Mouse (Mus musculus) midbrain, postnatal 0 days (tissue): ENCODE data around the gene Picalm. TPM values are rescaled to one million over a fixed set of nuclear protein-coding genes. Genes with fewer than 3 reads are reported as not detected.

ENCODE experiments used
- ATAC-seq: fragments of 200-750 bp; cut with Nextera tagmentation; 2 replicates; pipeline ENCODE4 v1.8.0; 2017; ENCODE audit warnings: moderate number of reproducible peaks, mild to moderate bottlenecking, moderate TSS enrichment, moderate library complexity; ENCODE audit not compliant: low FRiP score
- DNase-seq: peaks from one replicate; pipeline ENCODE4 v3.0.0-alpha.2; 2015; ENCODE audit warnings: low spot score
- H3K27ac ChIP-seq: fragments of 300-500 bp; sonication (generic); 2 replicates; pipeline ENCODE4 v1.5.1; 2014; ENCODE audit warnings: low read depth, mild to moderate bottlenecking, low read length, mixed read lengths
- H3K27me3 ChIP-seq: fragments of 300-500 bp; sonication (generic); 2 replicates; pipeline ENCODE4 v1.6.1; 2014; ENCODE audit warnings: low read length, control low read depth, mixed read lengths; ENCODE audit not compliant: insufficient read depth
- H3K36me3 ChIP-seq: fragments of 300-500 bp; sonication (generic); 2 replicates; pipeline ENCODE4 v1.6.1; 2014; ENCODE audit warnings: low read length, control low read depth, mixed read lengths; ENCODE audit not compliant: insufficient read depth
- H3K4me1 ChIP-seq: fragments of 300-500 bp; sonication (generic); 2 replicates; pipeline ENCODE4 v1.6.1; 2014; ENCODE audit warnings: mild to moderate bottlenecking, control low read depth, antibody characterized with exemption, low read length, mixed read lengths; ENCODE audit not compliant: insufficient read depth
- H3K4me2 ChIP-seq: fragments of 300-500 bp; sonication (generic); 2 replicates; pipeline ENCODE4 v1.6.1; 2014; ENCODE audit warnings: low read depth, mild to moderate bottlenecking, low read length, mixed read lengths; ENCODE audit not compliant: poor library complexity, severe bottlenecking
- H3K4me3 ChIP-seq: fragments of 300-500 bp; sonication (generic); 2 replicates; pipeline ENCODE4 v1.5.1; 2014; ENCODE audit warnings: low read depth, mild to moderate bottlenecking, low read length, moderate library complexity
- H3K9ac ChIP-seq: fragments of 300-500 bp; sonication (generic); replicated peaks from 2 replicates; pipeline ENCODE4 v1.6.1; 2014; ENCODE audit warnings: mild to moderate bottlenecking, low read length, moderate library complexity, mixed read lengths; ENCODE audit not compliant: poor library complexity, severe bottlenecking
- H3K9me3 ChIP-seq: fragments of 300-500 bp; sonication (generic); 2 replicates; pipeline ENCODE4 v1.6.1; 2016; ENCODE audit warnings: low read length, control low read depth
- CTCF ChIP-seq: IDR thresholded peaks from 2 replicates; pipeline ENCODE4 v1.5.1; 2016; ENCODE audit warnings: antibody characterized with exemption, mild to moderate bottlenecking
- WGBS: fragments of 180-500 bp; shearing (Covaris S2); extraction: QIAGEN DNeasy Blood & Tissue Kit; methylation state at CpG from one replicate; pipeline ENCODE4 v1.1.7; 2014; 5-methylcytosine and 5-hydroxymethylcytosine counted together
- polyA plus RNA-seq: library from polyadenylated mRNA; unstranded; fragments of >200 nt; fragmentation: Nextera tagmentation; extraction: Ambion mirVana; gene quantifications from 2 replicates; pipeline ENCODE4 v1.2.1, GENCODE M21; 2015
- total RNA-seq: library from RNA; depleted of rRNA; stranded (reverse); fragments of >200 nt; gene quantifications from 2 replicates; pipeline ENCODE4 v1.2.3, GENCODE M21; 2014

Picalm gene
- total and polyA plus RNA-seq, 2 experiments from 2014 or later = 24.8 to 173 TPM

GRCm38 (mm10) chr7:90138359-90138758, 8.3 kb downstream of the Picalm start:
- Histone ChIP-seq H3K4me3 (no peak overlapping the region), H3K36me3 (no peaks in the 10 kb centered on the region), H3K9ac (no peak overlapping the region), H3K4me2 (no peak overlapping the region), H3K4me1 (no peaks in the 10 kb centered on the region), H3K27ac (no peak overlapping the region), H3K9me3 (no peaks in the 10 kb centered on the region), H3K27me3 (no peaks in the 10 kb centered on the region)
- WGBS = 93% methylated on average over 4 of the region's 4 CpGs
- DNase-seq = no peak
- no peak for TF ChIP-seq CTCF
- ATAC-seq = no peak

DNA sequence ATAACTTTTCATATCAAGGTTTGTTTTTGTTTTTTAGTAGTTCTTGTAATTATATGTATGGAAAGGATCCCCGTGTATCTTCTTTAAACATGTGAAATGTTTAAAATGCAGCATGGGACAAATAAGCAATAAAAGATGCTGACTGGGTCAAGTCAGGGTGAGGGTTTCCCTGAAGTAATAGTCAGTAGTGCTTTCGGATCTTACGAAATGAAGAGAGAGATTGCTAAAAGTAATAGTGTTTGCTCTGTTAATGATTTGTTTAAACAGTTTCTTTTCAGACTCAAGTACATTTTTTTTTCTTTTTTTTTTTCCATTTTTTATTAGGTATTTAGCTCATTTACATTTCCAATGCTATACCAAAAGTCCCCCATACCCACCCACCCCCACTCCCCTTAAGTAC, 10.3 kb downstream of the Picalm start:
- no peak overlapping the region for H3K27ac ChIP-seq
- TF ChIP-seq CTCF = no peak
- no peaks in the 10 kb centered on the region for H3K9me3 ChIP-seq
- 81% methylated on average over 3 of the region's 3 CpGs for WGBS
- H3K27me3 ChIP-seq = no peaks in the 10 kb centered on the region
- no peak for DNase-seq
- H3K4me2 ChIP-seq = no peak overlapping the region
- no peaks in the 10 kb centered on the region for H3K4me1 ChIP-seq
- no peak overlapping the region for H3K9ac ChIP-seq
- ATAC-seq = no peak
- H3K36me3 ChIP-seq = no peaks in the 10 kb centered on the region
- no peak overlapping the region for H3K4me3 ChIP-seq

- no peak for ATAC-seq
- no peak overlapping the region for H3K27ac ChIP-seq
- no peak overlapping the region for H3K4me2 ChIP-seq
- DNase-seq = no peak
- H3K36me3 ChIP-seq = no peaks in the 10 kb centered on the region
- H3K4me3 ChIP-seq = no peak overlapping the region
- no peaks in the 10 kb centered on the region for H3K27me3 ChIP-seq
- no peak overlapping the region for H3K9ac ChIP-seq
- H3K4me1 ChIP-seq = no peaks in the 10 kb centered on the region
- no peaks in the 10 kb centered on the region for H3K9me3 ChIP-seq
- TF ChIP-seq CTCF = no peak
- WGBS = 67% methylated on average over 2 of the region's 2 CpGs
Observed at GRCm38 (mm10) chr7:90144275-90144674, 14.3 kb downstream of the Picalm start.

DNA sequence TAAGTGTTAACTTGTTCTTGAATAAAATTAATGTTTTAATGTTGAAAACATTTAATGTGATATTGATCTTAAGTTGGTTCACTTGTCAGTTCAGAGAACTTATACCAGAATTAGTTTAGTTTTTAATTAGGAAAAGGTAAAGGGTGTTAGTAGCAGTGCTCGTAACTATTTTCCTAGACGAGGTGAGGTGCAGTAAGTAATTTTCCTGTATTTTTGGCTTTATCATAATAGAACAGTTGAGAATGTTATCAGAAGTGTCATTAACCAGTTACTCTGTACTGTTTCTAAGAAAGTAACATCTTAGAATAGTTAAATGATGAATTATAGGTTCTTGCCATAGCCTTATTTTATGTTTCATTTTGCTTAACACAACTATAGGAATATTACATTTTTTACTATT, 15.0 kb downstream of the Picalm start:
- Histone ChIP-seq H3K4me1 (no peaks in the 10 kb centered on the region), H3K27me3 (no peaks in the 10 kb centered on the region), H3K4me3 (no peak overlapping the region), H3K9me3 (no peaks in the 10 kb centered on the region), H3K27ac (no peak overlapping the region), H3K36me3 (no peaks in the 10 kb centered on the region), H3K9ac (no peak overlapping the region), H3K4me2 (no peak overlapping the region)
- TF ChIP-seq CTCF = no peak
- ATAC-seq (no peak), DNase-seq (no peak)
- 91% methylated on average over 2 of the region's 2 CpGs for WGBS

- no peak for TF ChIP-seq CTCF
- Histone ChIP-seq H3K9me3 (no peaks in the 10 kb centered on the region), H3K36me3 (no peaks in the 10 kb centered on the region), H3K4me2 (no peak overlapping the region), H3K4me1 (no peaks in the 10 kb centered on the region), H3K27ac (no peak overlapping the region), H3K27me3 (no peaks in the 10 kb centered on the region), H3K9ac (no peak overlapping the region), H3K4me3 (no peak overlapping the region)
- no peak for DNase-seq
- no peak for ATAC-seq
Observed at GRCm38 (mm10) chr7:90145376-90145775, 15.4 kb downstream of the Picalm start.

DNA sequence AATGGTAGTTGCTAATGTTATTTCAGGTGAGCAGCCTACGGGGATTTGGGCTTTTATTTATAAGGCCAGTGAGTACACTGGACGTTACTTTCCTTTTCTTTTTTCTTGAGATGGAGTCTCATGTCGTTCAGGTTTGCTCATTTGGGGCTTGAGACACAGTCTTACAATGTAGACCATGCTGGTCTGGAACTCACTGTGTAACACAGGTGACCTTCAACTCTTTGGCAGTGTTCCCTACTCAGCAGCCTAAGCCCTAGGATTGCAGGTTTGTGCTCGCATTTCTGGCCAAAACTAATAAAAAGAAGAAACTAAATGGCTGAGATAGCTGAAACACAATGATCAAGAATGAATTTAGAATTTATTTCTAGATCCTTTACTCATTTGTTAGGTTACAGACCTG, 15.9 kb downstream of the Picalm start:
- ATAC-seq (no peak), DNase-seq (no peak)
- Histone ChIP-seq H3K4me3 (no peak overlapping the region), H3K4me2 (no peak overlapping the region), H3K9me3 (no peaks in the 10 kb centered on the region), H3K27ac (no peak overlapping the region), H3K36me3 (no peaks in the 10 kb centered on the region), H3K27me3 (no peaks in the 10 kb centered on the region), H3K4me1 (no peaks in the 10 kb centered on the region), H3K9ac (no peak overlapping the region)
- no peak for TF ChIP-seq CTCF
- WGBS = 64% methylated on average over 4 of the region's 4 CpGs

- H3K27ac ChIP-seq = no peak overlapping the region
- no peak overlapping the region for H3K4me3 ChIP-seq
- no peaks in the 10 kb centered on the region for H3K36me3 ChIP-seq
- ATAC-seq (no peak), DNase-seq (no peak)
- H3K4me2 ChIP-seq = no peak overlapping the region
- no peaks in the 10 kb centered on the region for H3K4me1 ChIP-seq
- H3K27me3 ChIP-seq = no peaks in the 10 kb centered on the region
- TF ChIP-seq CTCF = no peak
- no peak overlapping the region for H3K9ac ChIP-seq
- 84% methylated on average over 1 of the region's 1 CpGs for WGBS
- H3K9me3 ChIP-seq = no peaks in the 10 kb centered on the region
Observed at GRCm38 (mm10) chr7:90146321-90146720, 16.3 kb downstream of the Picalm start.
